Mouse (Mus musculus): ENCODE measurements around the gene Mrc2.

GRCm38 (mm10) chr11:105312972-105313632, 20.7 kb downstream of the Mrc2 start:
- no peak for TF ChIP-seq POLR2A (IDR thresholded peaks at IDR 0.05; ENCODE audit: borderline replicate concordance, insufficient read depth, low read length)
- no peak for TF ChIP-seq CTCF (IDR thresholded peaks at IDR 0.05; ENCODE audit: borderline replicate concordance, insufficient read depth, low read depth, low read length)

Measured in cerebellum, adult 2 months (tissue).